Mouse (Mus musculus) NIH3T3 (cell line): ENCODE measurements around the gene Plekha6.
A peak's percentile ranks its signal among the peaks of the same experiment; 100 is the strongest.

Experiments used
- DNase-seq: peaks from one replicate; pipeline ENCODE4 v3.0.0-alpha.2; 2012; ENCODE audit warnings: low read depth

The Plekha6 gene

GRCm38 (mm10) chr1:133182706-133183095 is 18.7 kb downstream of the Plekha6 start:
- DNase-seq: no peak

DNA sequence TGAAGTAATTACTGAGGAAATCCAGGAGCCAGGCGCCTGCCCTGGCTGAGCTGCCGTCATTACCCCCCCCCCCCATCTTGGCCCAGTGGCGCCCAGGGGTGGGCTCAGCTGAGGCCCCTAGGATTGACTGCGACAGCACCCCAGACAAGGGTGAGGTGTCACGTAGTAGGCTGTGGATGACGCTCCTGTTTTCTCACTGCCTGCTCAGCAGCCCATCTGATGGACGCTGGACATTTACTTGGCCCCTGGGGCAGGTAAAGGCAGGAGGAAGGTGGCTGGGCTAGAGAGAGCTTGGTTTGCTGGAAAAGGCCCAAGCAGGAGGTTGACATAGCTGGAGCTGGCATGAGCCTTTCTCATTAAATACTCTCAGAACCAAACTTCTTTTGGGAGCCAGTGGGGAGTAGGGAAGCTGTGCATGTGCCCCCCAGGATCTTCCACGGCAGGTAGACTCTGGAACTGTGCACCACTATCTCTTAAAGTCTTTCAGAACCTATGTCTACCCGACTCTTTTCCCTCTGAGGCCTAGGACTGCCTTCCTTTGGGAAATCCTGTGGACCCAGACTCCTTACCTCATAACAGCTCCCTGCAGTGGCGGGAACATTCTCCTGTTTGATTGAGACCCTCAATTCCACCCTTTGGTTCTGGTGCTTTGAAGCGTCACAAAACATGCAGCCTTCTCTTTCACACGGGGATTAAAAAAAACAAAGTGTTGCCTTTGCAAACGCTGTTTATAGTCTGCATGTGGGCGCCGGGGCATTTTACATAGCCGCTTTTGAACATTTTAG is 19.3 kb downstream of the Plekha6 start:
- no peak for DNase-seq

DNA sequence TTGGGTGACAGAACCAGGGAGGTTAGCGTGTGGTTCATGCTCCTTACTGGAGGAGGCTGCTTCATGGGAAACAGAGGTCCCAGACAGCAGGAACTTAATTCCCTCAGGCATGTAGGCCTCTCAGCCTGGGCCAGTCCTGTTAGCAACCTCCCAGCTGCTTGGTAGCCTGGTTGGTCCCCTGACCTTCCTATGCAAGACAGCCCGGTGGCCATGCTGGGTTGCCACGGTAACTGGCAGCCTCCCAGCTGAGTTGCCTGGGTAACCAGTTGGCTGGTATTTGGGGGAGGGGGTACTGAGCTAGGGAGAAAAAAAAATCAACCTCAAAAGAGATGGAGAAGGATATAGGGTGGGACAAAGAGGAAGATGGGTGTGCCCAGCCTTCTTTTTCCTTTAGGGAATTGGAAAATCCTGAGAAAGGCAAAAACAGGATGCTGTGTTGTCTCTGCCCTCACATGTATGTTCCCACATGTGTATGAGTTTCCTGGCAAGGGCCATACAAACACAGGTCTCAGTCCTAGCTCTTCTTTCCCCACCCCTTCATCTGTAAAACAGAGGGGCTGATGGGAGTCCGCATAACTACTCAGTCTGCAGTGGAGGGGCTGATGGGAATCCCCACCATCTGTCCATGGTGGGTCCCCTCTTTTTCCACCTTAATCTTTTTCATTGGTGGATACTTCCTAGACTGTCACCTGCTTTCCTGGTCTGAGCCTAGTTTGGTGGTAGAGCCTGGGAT is 24.1 kb downstream of the Plekha6 start:
- DNase-seq: peak; percentile 53

GRCm38 (mm10) chr1:133188719-133189118 is 24.7 kb downstream of the Plekha6 start:
- peak; percentile 73 for DNase-seq

- DNase-seq: no peak
Measured at GRCm38 (mm10) chr1:133189471-133189870, 25.5 kb downstream of the Plekha6 start.

DNA sequence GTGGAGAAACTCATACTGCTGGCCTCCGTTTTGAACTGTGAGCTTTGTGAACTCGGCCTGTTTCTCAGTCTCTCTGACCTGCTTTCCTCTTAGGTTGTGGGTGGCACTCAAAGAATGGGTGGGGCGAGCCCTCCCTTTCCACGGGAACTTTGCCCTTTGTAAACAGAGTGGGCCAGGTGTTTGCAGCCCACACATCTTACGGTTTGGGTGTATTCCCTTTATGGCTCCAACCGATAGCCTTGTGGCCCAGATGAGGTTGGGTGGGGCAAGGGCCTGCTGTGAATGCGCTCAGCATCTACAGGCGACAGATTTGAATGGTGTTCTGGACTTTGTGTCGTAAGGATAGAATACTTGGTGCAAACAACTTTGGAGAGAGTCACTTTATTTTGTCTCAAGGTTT is 26.5 kb downstream of the Plekha6 start:
- DNase-seq: no peak

- no peak for DNase-seq
Measured at GRCm38 (mm10) chr1:133196181-133196580, 32.2 kb downstream of the Plekha6 start.

- DNase-seq: no peak
Measured at GRCm38 (mm10) chr1:133197266-133197665, 33.3 kb downstream of the Plekha6 start.

- DNase-seq: no peak
Measured at GRCm38 (mm10) chr1:133199706-133200105, 35.7 kb downstream of the Plekha6 start.

- DNase-seq: no peak
Measured at GRCm38 (mm10) chr1:133201499-133201898, 37.5 kb downstream of the Plekha6 start.

DNA sequence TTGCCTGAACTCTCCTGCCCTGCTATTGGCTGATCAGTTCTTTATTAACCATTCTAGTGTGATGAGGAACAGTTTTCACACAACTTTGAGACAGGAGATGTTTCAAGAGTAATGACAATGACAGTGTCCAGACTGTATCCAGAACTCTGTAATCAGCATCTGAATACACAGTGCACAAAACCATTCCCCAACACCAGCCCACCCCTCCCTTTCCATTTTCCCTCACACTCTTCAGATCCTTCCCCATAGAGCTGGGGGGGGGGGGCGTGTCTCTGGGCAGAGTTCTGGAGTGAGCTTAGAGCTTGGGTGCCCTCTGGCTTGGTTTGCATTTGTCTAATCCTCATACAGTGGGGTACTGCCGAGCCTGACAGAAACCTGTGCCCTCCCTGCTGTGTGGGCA is 39.7 kb downstream of the Plekha6 start:
- DNase-seq: no peak

DNA sequence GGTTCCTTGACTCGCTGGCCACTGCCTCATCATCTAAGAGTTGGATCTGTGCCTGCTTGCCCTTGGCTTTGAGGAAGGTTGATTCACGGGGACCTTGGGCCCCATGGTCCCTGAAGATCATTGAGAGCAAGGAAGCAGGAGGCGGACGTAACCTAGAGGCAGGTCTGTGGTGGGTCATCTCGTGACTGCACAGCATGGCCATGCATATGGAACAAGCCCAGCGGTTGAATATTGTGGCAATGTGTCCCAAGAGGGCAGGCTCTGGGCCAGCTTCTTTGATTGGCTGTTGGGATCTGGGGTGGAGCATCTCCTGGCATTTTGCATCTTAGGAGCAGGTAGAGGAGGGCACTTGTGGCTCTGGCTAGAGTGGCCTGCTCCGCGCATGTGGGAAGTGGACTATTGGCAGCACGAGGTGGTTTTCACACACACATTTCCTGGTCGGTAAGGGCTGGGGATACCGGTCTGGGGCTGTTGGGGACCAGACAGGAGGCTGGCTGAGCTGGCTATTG is 40.4 kb downstream of the Plekha6 start:
- DNase-seq: no peak

DNA sequence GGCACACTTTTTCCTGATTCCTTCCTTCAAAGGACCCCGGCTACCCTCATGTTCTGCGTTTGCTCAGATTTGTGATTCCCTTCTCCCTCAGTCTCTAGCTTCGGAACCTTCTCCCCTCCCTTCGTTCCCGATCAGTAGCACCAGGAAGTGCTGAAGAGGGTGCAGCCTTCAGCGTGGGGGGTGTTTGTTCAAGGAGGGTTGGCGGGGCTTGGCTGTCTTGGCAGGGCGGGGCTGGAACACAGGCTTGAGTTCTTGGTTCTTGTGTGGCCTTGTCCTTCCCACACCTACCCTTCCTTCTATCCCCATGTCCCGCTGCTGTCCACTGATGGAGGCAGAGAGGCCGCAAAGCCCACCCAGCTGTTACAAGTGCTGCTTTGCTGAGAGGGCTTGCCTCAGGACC is 41.0 kb downstream of the Plekha6 start:
- no peak for DNase-seq

DNA sequence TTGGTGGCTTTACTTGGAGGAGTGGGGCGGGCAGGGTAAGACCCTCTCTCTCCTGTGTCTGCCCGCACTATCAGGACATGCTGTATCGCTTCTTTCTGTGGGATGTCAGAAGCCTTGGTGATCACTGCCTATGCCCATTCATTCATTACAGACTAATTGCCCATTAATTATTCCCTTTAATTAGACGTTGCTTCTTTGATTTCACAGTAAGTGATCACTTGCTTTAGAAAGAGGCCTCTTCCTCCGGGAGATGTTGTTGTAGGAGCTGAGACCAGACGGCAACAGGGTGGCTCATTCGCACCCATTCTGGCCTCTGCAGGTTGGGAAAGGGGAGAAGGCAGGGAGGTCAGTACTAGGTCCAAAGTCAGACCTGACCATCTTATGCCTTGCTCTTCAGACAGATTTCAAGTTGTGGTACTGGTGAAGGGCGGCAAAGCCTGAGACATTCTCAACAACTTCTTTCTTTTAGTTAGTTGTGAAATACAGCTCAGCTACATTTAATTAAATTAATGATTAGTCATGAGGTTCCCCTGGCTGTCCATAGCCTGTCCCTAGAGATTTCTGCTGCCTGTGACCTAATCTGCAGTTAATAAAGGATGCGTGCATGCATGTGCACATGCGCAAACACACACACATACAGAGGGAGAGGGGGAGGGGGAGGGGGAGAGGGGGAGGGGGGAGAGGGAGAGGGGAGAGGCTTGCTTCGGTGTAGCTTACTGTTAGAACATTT is 44.2 kb downstream of the Plekha6 start:
- peak; percentile 50 for DNase-seq

DNA sequence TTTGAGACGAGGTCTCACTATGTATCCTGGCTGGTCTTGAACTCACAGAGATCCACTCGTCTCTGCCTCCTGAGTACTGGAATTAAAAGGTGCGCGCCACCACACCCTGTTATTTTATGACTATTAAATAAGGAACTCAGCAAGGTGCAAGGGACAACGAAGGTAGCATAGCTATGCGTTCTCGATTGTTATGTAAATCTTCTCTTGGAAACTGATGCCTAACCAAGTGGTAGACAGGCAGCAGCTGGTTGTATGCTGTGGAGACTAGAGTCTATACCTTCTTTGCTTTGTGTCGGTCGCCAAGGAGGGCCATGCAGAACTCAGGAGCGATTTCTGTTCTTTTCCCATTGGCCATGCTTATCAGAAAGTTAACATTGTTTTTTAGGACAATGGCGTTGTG is 45.0 kb downstream of the Plekha6 start:
- DNase-seq: no peak

GRCm38 (mm10) chr1:133209482-133209881 is 45.5 kb downstream of the Plekha6 start:
- DNase-seq: peak; percentile 9

- DNase-seq: peak; percentile 63
Measured at GRCm38 (mm10) chr1:133209901-133210516, 46.0 kb downstream of the Plekha6 start.

DNA sequence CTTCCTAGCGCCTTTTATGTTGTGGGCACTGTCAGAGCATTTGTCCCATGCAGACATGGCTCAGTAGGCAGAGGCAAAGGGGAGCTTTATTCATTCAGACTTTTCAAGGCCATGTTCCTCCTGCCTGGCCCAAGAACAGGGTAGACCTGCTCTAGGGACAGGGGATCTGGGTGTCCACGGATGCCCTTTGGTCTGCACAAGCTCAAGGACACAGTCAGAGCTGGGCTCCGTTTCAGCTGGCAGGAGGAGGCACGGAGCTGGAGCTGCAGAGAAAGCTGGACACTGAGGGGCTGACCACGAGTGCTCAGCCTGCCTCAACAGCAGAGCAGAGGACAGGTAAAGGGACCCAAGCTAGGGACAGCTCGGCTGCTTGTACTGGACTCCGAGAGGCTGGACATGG is 46.8 kb downstream of the Plekha6 start:
- DNase-seq: no peak

DNA sequence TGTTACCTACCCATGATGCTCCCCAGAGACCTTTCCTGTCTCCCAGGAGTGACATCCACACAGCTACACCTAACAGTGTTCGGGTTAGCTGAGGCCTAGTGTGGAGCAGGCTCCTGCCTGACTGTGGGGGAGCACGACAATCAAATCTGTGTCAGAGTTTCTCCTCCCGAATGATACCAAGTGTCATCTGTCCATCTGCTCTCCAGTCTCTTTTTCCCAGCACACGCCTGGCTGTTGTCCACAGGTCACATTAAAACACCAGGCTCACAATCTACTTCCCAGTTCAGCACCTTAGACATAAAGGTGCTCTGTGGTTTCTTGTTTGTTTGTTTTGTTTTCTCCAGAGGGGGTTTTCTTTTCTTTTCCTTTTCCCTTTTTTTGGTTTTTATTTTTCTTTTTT is 48.3 kb downstream of the Plekha6 start:
- DNase-seq: no peak

GRCm38 (mm10) chr1:133213098-133213497 is 49.1 kb downstream of the Plekha6 start:
- no peak for DNase-seq

- DNase-seq: no peak
Measured at GRCm38 (mm10) chr1:133213901-133214300, 49.9 kb downstream of the Plekha6 start.

DNA sequence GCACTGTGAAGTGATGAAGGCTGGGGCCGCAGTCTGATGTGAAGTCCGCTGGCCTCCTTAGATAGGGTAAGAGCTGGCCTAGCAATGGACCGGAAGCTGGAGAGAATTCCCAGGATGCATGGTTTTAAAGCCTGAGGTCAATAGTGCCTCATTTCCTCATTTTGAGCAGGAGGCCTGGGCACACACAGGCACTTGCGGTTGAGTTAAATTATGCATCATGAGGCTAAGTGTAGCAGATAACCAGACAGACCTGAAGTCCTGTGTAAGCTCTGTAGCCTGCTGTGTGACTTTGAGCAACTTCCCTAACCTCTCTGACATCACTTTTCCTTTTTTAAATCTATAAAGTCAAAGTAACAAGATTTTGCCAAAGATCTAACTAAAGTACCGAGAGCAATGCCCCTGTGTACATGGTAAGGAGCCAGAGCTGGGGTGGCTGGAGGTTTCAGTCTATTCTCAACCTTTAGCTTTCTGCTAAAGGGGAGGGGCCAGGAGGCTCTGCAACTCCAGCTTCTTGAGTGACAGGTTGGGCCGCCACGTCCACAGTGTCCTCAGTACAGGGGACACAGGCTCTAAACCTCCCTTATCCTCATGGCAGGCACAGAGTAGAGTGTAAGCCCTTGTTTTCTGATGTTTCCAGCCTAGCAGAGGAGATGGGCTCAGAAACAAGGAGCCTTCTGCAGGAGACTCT is 50.8 kb downstream of the Plekha6 start:
- no peak for DNase-seq
